In the genomic region with DNA sequence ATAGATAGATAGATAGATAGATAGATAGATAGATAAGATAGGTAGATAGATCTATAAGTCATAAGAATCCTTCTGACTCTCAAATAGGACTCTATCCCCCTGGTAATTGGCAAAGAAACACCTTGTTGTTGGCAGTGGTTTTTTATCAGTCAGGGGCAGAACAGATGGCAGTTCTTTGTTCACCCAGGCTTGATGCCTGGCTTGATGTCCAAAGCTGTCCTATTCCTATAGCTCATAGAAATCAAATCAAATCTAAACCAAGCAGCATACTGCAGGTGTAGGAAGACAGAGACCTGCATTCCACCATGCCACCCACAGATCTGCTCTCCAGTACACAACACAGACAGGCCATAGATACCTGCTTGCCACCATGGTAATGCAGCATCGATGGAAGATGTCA, we compare ENCODE assay signal across 26 mouse cellular contexts.
DNase-seq lines count a peak whose midpoint lies in the region; ATAC-seq and TF ChIP-seq lines count a peak whose summit lies in the region.
"Had no signal": no experiment of that assay in that cellular context is flagged by ENCODE, and none has a peak within 500 bp of the region (broad histone marks: within the 10 kb centered on the region; RNA-seq: fewer than 3 reads in every experiment).

No protein-coding gene starts in this region.

- no peaks in the 10 kb centered on the region for H3K36me3 ChIP-seq in midbrain, postnatal 0 days (ENCODE audit: insufficient read depth, low read length)
- H3K36me3 ChIP-seq: embryonic facial prominence, embryonic 10.5 days; embryonic facial prominence, embryonic 13.5 days; forebrain, embryonic 12.5 days; forebrain, embryonic 15.5 days; hindbrain, embryonic 12.5 days; hindbrain, embryonic 15.5 days; intestine, embryonic 15.5 days had no signal

- TF ChIP-seq POLR2A in cerebellum, adult 2 months (IDR thresholded peaks at IDR 0.05; ENCODE audit: borderline replicate concordance, insufficient read depth, low read length) = no peak

- peaks cover 7% of the 10 kb centered on the region for H3K4me1 ChIP-seq in cerebellum, adult 2 months (ENCODE audit: control insufficient read depth, insufficient read depth, low read length)
- H3K4me1 ChIP-seq in midbrain, postnatal 0 days (ENCODE audit: insufficient read depth, low read length) = no peaks in the 10 kb centered on the region
- H3K4me1 ChIP-seq: embryonic facial prominence, embryonic 10.5 days; embryonic facial prominence, embryonic 13.5 days; forebrain, embryonic 12.5 days; forebrain, embryonic 15.5 days; hindbrain, embryonic 12.5 days; hindbrain, embryonic 15.5 days; intestine, embryonic 15.5 days had no signal

- no peaks in the 10 kb centered on the region for H3K27me3 ChIP-seq in cerebellum, adult 2 months (ENCODE audit: control insufficient read depth, insufficient read depth, low read length)
- H3K27me3 ChIP-seq in midbrain, postnatal 0 days (ENCODE audit: insufficient read depth, low read length) = no peaks in the 10 kb centered on the region
- H3K27me3 ChIP-seq: embryonic facial prominence, embryonic 13.5 days; forebrain, embryonic 12.5 days; forebrain, embryonic 15.5 days; hindbrain, embryonic 12.5 days; hindbrain, embryonic 15.5 days; intestine, embryonic 15.5 days had no signal

- no peak for TF ChIP-seq CTCF in cerebellum, adult 2 months (IDR thresholded peaks at IDR 0.05; ENCODE audit: borderline replicate concordance, insufficient read depth, low read depth, low read length)
- TF ChIP-seq CTCF in midbrain, postnatal 0 days (IDR thresholded peaks at IDR 0.05) = no peak

- H3K9me3 ChIP-seq in midbrain, postnatal 0 days (ENCODE audit: low read length) = no peaks in the 10 kb centered on the region
- H3K9me3 ChIP-seq: embryonic facial prominence, embryonic 10.5 days; embryonic facial prominence, embryonic 13.5 days; forebrain, embryonic 12.5 days; forebrain, embryonic 15.5 days; hindbrain, embryonic 12.5 days; hindbrain, embryonic 15.5 days; intestine, embryonic 15.5 days had no signal

- peak overlapping the region; percentile 80; the same call in 1 of the 2 replicates for H3K27ac ChIP-seq in cerebellum, adult 2 months (ENCODE audit: insufficient read depth, low read length)
- H3K27ac ChIP-seq in midbrain, postnatal 0 days (ENCODE audit: low read depth, low read length) = no peak overlapping the region
- H3K27ac ChIP-seq: embryonic facial prominence, embryonic 10.5 days; embryonic facial prominence, embryonic 13.5 days; forebrain, embryonic 12.5 days; forebrain, embryonic 15.5 days; hindbrain, embryonic 12.5 days; hindbrain, embryonic 15.5 days; intestine, embryonic 15.5 days had no signal

- no peak for DNase-seq in cerebellum, postnatal 4 days (ENCODE audit: low spot score in 2 of 2)
- DNase-seq in cerebellum, adult 2 months = peak; percentile 13 to 47
- DNase-seq in cerebellum, adult 9-11 months = peak; percentile 40
- peak; percentile 18 to 34 for DNase-seq in cerebellum, postnatal 25 days
- no peak for DNase-seq in adrenal gland, postnatal 10 days
- DNase-seq in right cerebral cortex, adult 18-20 months = no peak
- no peak for DNase-seq in midbrain, postnatal 0 days (ENCODE audit: low spot score)
- DNase-seq: adrenal gland, adult 8-10 months; adrenal gland, postnatal 36 days; embryo, embryonic 11 days; gastrocnemius, postnatal 10 days; gastrocnemius, postnatal 36 days; heart, adult 11 months; kidney, adult 11 months; kidney, adult 8-10 months had no signal

- H3K4me3 ChIP-seq in cerebellum, adult 2 months (replicated peaks; ENCODE audit: insufficient read depth, low read depth, low read length) = no peak overlapping the region
- H3K4me3 ChIP-seq in midbrain, postnatal 0 days (ENCODE audit: low read depth, low read length) = no peak overlapping the region
- H3K4me3 ChIP-seq: embryonic facial prominence, embryonic 10.5 days; embryonic facial prominence, embryonic 13.5 days; erythroblast, embryonic 14.5 days; forebrain, embryonic 12.5 days; forebrain, embryonic 15.5 days; hindbrain, embryonic 12.5 days; hindbrain, embryonic 15.5 days; intestine, embryonic 15.5 days had no signal

- WGBS in cerebellum, adult 2 months = 38% methylated on average over 1 of the region's 1 CpGs
- 83% methylated on average over 1 of the region's 1 CpGs for WGBS in midbrain, postnatal 0 days

- ATAC-seq in cerebellum, adult (ENCODE audit: insufficient number of reproducible peaks, low FRiP score, low TSS enrichment) = peak; percentile 89
- no peak for ATAC-seq in midbrain, postnatal 0 days (ENCODE audit: low FRiP score)
- ATAC-seq: activated CD4-positive, CD25-positive, alpha-beta regulatory T cell, adult 4 months; forebrain, embryonic 15.5 days; intestine, embryonic 15.5 days had no signal

- H3K9ac ChIP-seq in midbrain, postnatal 0 days (replicated peaks; ENCODE audit: low read length, poor library complexity, severe bottlenecking) = no peak overlapping the region
- H3K9ac ChIP-seq: embryonic facial prominence, embryonic 13.5 days; forebrain, embryonic 12.5 days; forebrain, embryonic 15.5 days; hindbrain, embryonic 12.5 days; hindbrain, embryonic 15.5 days; intestine, embryonic 15.5 days had no signal

- no peak overlapping the region for H3K4me2 ChIP-seq in midbrain, postnatal 0 days (ENCODE audit: low read depth, low read length, poor library complexity, severe bottlenecking)
- H3K4me2 ChIP-seq: embryonic facial prominence, embryonic 13.5 days; forebrain, embryonic 12.5 days; forebrain, embryonic 15.5 days; heart, embryonic 11.5 days; hindbrain, embryonic 12.5 days; hindbrain, embryonic 15.5 days; intestine, embryonic 15.5 days had no signal

Comparison
In these comparisons a context has a peak if more than half of its experiments do, and no peak if none do; other contexts are left out.
1. DNase-seq: peak in cerebellum, adult 2 months (2 of 2), cerebellum, adult 9-11 months (single experiment) and cerebellum, postnatal 25 days (2 of 2); none in cerebellum, postnatal 4 days (0 of 2), adrenal gland, postnatal 10 days (single experiment), right cerebral cortex, adult 18-20 months (single experiment) and midbrain, postnatal 0 days (single experiment).